Mouse (Mus musculus): ENCODE results near the gene Kctd5.
A peak's percentile ranks its signal among the peaks of the same experiment; 100 is the strongest.
"Not testable (repeated sequence)": the region's sequence is repeated elsewhere in the genome, so short reads cannot be mapped to it uniquely, and the experiment has no call there.

Kctd5 gene

DNA sequence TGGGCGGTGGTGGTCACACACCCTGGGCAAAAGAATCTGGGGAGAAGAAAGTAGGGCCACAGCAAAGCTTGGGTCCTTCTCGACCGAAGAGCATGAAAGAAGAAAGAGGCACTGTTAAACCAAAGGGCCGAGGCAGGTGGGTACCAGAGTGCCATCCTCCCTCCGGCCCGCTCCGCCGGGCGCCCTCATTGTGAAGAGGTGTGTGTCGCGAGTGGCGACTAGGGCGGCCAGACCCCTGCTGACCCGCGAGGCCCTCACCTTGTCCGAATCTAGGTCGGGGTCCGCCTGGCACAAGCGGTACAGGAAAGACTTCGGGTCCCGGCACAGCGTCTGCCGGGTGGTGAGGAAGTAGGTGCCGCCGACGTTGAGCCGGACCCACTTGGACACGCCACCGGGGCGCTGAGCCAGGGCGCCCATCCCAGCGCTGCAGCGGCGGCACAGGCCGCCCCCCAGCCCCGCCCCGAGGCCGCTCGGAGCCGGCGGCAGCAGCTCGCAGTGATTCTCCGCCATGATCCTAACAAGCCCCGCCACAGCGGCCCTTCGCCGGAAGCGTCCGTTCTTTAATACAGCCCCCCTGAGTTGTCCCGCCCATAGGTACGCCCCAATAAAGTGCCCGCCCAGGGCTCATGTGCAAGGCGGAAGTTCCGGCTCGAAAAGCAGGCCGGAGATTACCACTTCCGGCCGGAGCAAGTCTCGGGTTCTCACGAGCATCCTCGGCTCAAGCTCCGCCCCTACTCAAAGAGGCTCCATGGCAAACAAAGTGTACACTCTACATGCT lies at the start of gene Kctd5:
TSS of gene Kctd5 (minus strand) at position 567 of the 778 bp plus-strand sequence.
- TF ChIP-seq CTCF (conservative IDR thresholded peaks at IDR 0.05; ENCODE audit: low read length) (no peak), POU5F1 (IDR thresholded peaks at IDR 0.05; ENCODE audit: borderline replicate concordance, low read length) (peak; percentile 45; the same call in 1 of the 2 replicates)
- peaks cover 53% of the 10 kb centered on the region for H3K4me1 ChIP-seq (replicated peaks; ENCODE audit: low read depth, low read length)
- H3K9me3 ChIP-seq (ENCODE audit: low read length) = no peaks in the 10 kb centered on the region
- peaks cover 57% of the 10 kb centered on the region for H3K36me3 ChIP-seq (ENCODE audit: insufficient read depth, low read length)
- peak within 1 kb of the TSS; percentile 99 for H3K4me3 ChIP-seq (replicated peaks; ENCODE audit: low read length)
- no peaks in the 10 kb centered on the region for H3K27me3 ChIP-seq (ENCODE audit: insufficient read depth, low read length)

DNA sequence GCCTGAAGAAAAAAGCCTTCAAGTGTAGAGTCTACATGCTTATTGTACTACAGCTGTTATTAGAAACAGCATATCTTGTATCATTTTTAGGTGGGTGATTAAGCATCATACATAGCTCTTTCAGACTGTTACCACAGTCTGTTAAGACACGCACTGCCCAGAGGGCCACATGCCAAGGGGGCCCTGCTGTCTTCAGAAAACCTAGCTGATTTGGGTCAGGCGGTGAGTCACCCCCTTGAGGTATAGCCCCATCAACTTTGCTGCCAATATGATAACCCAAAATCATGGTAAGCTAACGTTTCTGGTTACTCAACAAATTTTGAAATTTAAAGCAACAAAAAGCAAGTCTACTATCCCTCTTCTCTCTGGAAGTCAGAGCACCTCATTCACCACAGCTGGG lies 46.2 kb upstream of the Kctd5 start:
- Histone ChIP-seq H3K4me1 (replicated peaks; ENCODE audit: low read depth, low read length) (peaks cover 24% of the 10 kb centered on the region), H3K9me3 (ENCODE audit: low read length) (no peaks in the 10 kb centered on the region), H3K27me3 (ENCODE audit: insufficient read depth, low read length) (no peaks in the 10 kb centered on the region), H3K36me3 (ENCODE audit: insufficient read depth, low read length) (peaks cover 5% of the 10 kb centered on the region; the same call in 1 of the 2 replicates), H3K4me3 (replicated peaks; ENCODE audit: low read length) (no peak overlapping the region)
- TF ChIP-seq POU5F1 (IDR thresholded peaks at IDR 0.05; ENCODE audit: borderline replicate concordance, low read length) (no peak), NANOG (IDR thresholded peaks at IDR 0.05; ENCODE audit: borderline replicate concordance, low read length) (no peak), CTCF (conservative IDR thresholded peaks at IDR 0.05; ENCODE audit: low read length) (no peak)

DNA sequence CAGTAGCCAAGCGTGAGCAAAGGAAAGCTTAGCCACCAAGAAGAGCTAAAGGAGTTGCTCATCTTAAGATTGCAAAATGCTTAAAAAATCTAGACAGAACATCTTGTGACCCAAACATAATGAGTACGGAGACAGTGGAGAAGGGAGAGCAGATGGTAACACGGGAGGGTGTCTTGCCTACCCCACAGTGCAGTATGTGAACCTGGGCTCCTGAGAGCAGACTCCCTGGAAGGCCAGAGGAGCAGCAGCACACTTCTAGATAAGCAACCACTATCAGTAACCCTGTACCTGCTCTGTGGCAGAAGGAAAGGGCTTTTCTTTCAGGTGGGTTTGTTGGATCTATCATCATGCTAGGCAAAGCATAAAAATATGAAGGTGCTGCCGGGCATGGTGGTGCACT lies 39.7 kb upstream of the Kctd5 start:
- Histone ChIP-seq H3K4me3 (replicated peaks; ENCODE audit: low read length) (no peak overlapping the region), H3K4me1 (replicated peaks; ENCODE audit: low read depth, low read length) (no peaks in the 10 kb centered on the region), H3K9me3 (ENCODE audit: low read length) (no peaks in the 10 kb centered on the region), H3K27me3 (ENCODE audit: insufficient read depth, low read length) (no peaks in the 10 kb centered on the region), H3K36me3 (ENCODE audit: insufficient read depth, low read length) (peaks cover 30% of the 10 kb centered on the region)
- TF ChIP-seq CTCF (conservative IDR thresholded peaks at IDR 0.05; ENCODE audit: low read length) = no peak
- TF ChIP-seq POU5F1 (IDR thresholded peaks at IDR 0.05; ENCODE audit: borderline replicate concordance, low read length) = no peak
- TF ChIP-seq NANOG (IDR thresholded peaks at IDR 0.05; ENCODE audit: borderline replicate concordance, low read length) = no peak

DNA sequence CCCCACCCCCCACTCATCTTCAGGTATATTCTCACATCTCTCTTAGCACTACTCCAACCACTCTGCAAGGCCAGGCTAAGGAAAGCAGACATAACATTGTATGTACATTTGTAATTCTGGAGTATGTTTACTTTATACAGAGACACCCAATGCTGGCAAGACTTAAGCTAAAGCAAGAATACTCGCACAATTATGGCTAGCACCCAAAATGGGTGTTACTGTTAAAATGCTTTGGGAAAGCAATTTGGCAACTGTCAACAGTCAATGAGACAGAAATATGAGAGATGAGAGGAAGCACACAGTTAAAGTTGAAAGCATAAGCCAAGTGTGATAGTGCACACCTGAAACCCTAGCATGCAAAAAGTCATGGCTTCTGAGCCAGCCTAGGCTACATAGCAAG lies 38.0 kb upstream of the Kctd5 start:
- Histone ChIP-seq H3K4me3 (replicated peaks; ENCODE audit: low read length) (no peak overlapping the region), H3K9me3 (ENCODE audit: low read length) (no peaks in the 10 kb centered on the region), H3K36me3 (ENCODE audit: insufficient read depth, low read length) (peaks cover 38% of the 10 kb centered on the region), H3K27me3 (ENCODE audit: insufficient read depth, low read length) (no peaks in the 10 kb centered on the region), H3K4me1 (replicated peaks; ENCODE audit: low read depth, low read length) (no peaks in the 10 kb centered on the region)
- no peak for TF ChIP-seq POU5F1 (IDR thresholded peaks at IDR 0.05; ENCODE audit: borderline replicate concordance, low read length)
- TF ChIP-seq NANOG (IDR thresholded peaks at IDR 0.05; ENCODE audit: borderline replicate concordance, low read length) = no peak
- TF ChIP-seq CTCF (conservative IDR thresholded peaks at IDR 0.05; ENCODE audit: low read length) = no peak

DNA sequence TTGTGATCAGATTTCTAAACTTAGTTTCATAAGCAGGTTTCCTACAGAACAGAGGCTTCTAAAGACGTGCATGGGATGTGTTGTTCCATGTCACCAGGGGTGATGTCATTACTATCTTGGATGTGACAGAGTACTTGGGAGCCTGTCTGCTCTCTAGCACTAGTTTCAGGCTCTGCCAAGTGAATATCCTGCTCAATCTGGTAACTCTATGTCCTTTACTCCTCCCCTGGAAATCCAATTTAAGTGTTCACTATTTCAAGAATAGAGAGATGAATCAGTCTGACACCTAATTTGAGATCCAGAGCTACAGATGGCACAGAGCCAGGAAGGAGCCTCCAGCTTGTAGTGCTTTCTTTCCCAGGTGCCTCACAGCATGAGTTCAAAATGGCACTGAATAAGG lies 35.6 kb upstream of the Kctd5 start:
- Histone ChIP-seq H3K9me3 (ENCODE audit: low read length) (no peaks in the 10 kb centered on the region), H3K36me3 (ENCODE audit: insufficient read depth, low read length) (peaks cover 59% of the 10 kb centered on the region), H3K4me1 (replicated peaks; ENCODE audit: low read depth, low read length) (no peaks in the 10 kb centered on the region)

DNA sequence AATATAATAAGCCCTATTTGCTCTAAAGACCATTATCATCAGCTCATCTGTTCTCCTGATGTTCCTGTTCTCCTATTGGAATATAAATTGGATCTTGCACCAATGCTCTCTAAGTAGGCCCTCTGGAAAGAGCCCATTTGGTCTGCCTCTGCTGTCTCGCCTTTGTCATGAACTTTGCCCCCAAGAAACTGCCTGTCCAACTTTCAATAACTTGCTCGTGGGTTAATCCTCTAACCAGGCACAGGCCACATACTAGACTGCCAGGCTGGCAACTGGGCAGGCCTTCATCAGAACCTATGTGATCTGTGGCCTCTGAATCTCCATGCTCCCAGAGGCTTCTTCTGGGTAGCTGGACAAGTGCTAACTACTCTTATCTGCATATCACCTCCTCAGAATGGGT lies 31.8 kb upstream of the Kctd5 start:
- Histone ChIP-seq H3K27me3 (ENCODE audit: insufficient read depth, low read length) (no peaks in the 10 kb centered on the region), H3K4me1 (replicated peaks; ENCODE audit: low read depth, low read length) (no peaks in the 10 kb centered on the region), H3K36me3 (ENCODE audit: insufficient read depth, low read length) (peaks cover 84% of the 10 kb centered on the region), H3K4me3 (replicated peaks; ENCODE audit: low read length) (no peak overlapping the region), H3K9me3 (ENCODE audit: low read length) (no peaks in the 10 kb centered on the region)
- no peak for TF ChIP-seq NANOG (IDR thresholded peaks at IDR 0.05; ENCODE audit: borderline replicate concordance, low read length)
- TF ChIP-seq POU5F1 (IDR thresholded peaks at IDR 0.05; ENCODE audit: borderline replicate concordance, low read length) = no peak
- no peak for TF ChIP-seq CTCF (conservative IDR thresholded peaks at IDR 0.05; ENCODE audit: low read length)

More for the DNA sequence above, 35.6 kb upstream of the Kctd5 start:
- TF ChIP-seq CTCF (conservative IDR thresholded peaks at IDR 0.05; ENCODE audit: low read length) (no peak), NANOG (IDR thresholded peaks at IDR 0.05; ENCODE audit: borderline replicate concordance, low read length) (no peak), POU5F1 (IDR thresholded peaks at IDR 0.05; ENCODE audit: borderline replicate concordance, low read length) (no peak)
- Histone ChIP-seq H3K27me3 (ENCODE audit: insufficient read depth, low read length) (no peaks in the 10 kb centered on the region), H3K4me3 (replicated peaks; ENCODE audit: low read length) (no peak overlapping the region)

DNA sequence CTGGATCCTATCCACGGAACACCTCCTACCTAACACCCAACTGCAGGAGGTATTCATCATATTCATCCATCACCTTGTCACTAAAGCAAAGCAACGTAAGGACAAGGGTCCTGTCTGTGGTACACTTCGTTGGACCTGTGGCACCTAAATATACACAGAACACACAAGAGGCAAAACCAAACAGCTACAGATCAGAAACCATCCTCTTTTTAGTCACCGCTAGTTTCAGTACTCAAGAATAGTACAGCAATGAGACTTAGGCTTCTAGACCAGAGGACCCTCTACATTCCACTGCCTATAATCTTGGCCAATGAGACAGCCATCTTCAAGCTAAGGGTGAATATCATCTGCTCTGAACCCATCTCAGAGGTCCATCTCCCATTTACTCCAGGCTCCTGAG lies 25.1 kb upstream of the Kctd5 start:
- peaks cover 79% of the 10 kb centered on the region for H3K36me3 ChIP-seq (ENCODE audit: insufficient read depth, low read length)
- TF ChIP-seq NANOG (IDR thresholded peaks at IDR 0.05; ENCODE audit: borderline replicate concordance, low read length) (no peak), POU5F1 (IDR thresholded peaks at IDR 0.05; ENCODE audit: borderline replicate concordance, low read length) (no peak), CTCF (conservative IDR thresholded peaks at IDR 0.05; ENCODE audit: low read length) (no peak)
- H3K4me1 ChIP-seq (replicated peaks; ENCODE audit: low read depth, low read length) = no peaks in the 10 kb centered on the region
- no peak overlapping the region for H3K4me3 ChIP-seq (replicated peaks; ENCODE audit: low read length)
- H3K9me3 ChIP-seq (ENCODE audit: low read length) = no peaks in the 10 kb centered on the region
- no peaks in the 10 kb centered on the region for H3K27me3 ChIP-seq (ENCODE audit: insufficient read depth, low read length)

DNA sequence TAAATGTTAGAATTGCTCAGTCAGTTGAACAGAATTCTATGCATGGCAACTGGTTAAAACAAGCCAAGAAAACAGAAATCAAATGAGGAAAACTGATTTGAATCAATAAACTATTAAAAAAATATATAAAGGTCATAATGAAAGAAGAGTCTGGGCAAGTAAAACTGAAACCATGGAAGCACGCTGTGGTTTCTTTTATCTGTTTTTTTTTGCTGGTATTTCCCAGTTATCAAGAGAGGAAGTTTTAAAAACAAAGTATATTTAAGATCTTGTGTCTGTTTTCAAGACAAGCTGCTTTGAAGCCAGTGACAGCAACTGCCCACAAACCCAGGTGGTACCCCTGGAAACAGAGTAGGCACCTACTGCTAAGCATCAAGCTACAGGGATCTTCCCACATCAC lies 17.3 kb upstream of the Kctd5 start:
- TF ChIP-seq CTCF (conservative IDR thresholded peaks at IDR 0.05; ENCODE audit: low read length) (no peak), POU5F1 (IDR thresholded peaks at IDR 0.05; ENCODE audit: borderline replicate concordance, low read length) (no peak), NANOG (IDR thresholded peaks at IDR 0.05; ENCODE audit: borderline replicate concordance, low read length) (no peak)
- Histone ChIP-seq H3K27me3 (ENCODE audit: insufficient read depth, low read length) (no peaks in the 10 kb centered on the region), H3K36me3 (ENCODE audit: insufficient read depth, low read length) (peaks cover 84% of the 10 kb centered on the region), H3K4me3 (replicated peaks; ENCODE audit: low read length) (no peak overlapping the region), H3K4me1 (replicated peaks; ENCODE audit: low read depth, low read length) (peaks cover 16% of the 10 kb centered on the region), H3K9me3 (ENCODE audit: low read length) (no peaks in the 10 kb centered on the region)

DNA sequence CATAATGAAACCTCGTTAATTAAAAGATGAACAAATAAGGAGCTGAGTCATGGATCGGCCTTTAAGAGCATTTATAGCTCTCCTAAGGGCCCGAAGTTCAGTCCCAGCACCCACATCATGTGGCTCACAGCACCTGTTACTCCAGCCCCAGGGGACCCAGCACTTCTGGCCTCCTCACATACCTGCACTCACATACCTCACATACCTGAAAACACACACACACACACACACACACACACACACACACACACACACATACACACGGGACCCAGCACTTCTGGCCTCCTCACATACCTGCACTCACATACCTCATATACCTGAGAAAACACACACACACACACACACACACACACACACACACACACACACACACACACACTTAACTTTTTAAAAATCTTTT lies 13.1 kb upstream of the Kctd5 start:
- H3K27me3 ChIP-seq (ENCODE audit: insufficient read depth, low read length); H3K4me3 ChIP-seq (replicated peaks; ENCODE audit: low read length); H3K9me3 ChIP-seq (ENCODE audit: low read length): not testable (repeated sequence)
- H3K36me3 ChIP-seq (ENCODE audit: insufficient read depth, low read length) = peaks cover 83% of the 10 kb centered on the region
- peaks cover 16% of the 10 kb centered on the region for H3K4me1 ChIP-seq (replicated peaks; ENCODE audit: low read depth, low read length)
